Mouse (Mus musculus): ENCODE data around the gene Btnl1.

The Btnl1 gene

GRCm38 (mm10) chr17:34386656-34387055 is 9.7 kb downstream of the Btnl1 start:
- DNase-seq: no peak

GRCm38 (mm10) chr17:34388513-34388912 is 11.6 kb downstream of the Btnl1 start:
- peak; percentile 17 for DNase-seq

- DNase-seq: no peak
Measured at GRCm38 (mm10) chr17:34391507-34391906, 14.6 kb downstream of the Btnl1 start.

GRCm38 (mm10) chr17:34392321-34392720 is 15.4 kb downstream of the Btnl1 start:
- no peak for DNase-seq

- DNase-seq: no peak
Measured at GRCm38 (mm10) chr17:34397357-34397756, 20.4 kb downstream of the Btnl1 start.

GRCm38 (mm10) chr17:34398058-34398710 is 21.3 kb downstream of the Btnl1 start:
- DNase-seq: peak; percentile 66

GRCm38 (mm10) chr17:34398711-34399393 is 21.9 kb downstream of the Btnl1 start, which contains the start of gene BC051142:
Gene BC051142 (plus strand): TSS chr17:34398820.
- DNase-seq: peak; percentile 91

GRCm38 (mm10) chr17:34399394-34399715 is 22.4 kb downstream of the Btnl1 start:
- peak; percentile 28 for DNase-seq

- peak; percentile 59 for DNase-seq
Measured at GRCm38 (mm10) chr17:34411117-34411516, 34.2 kb downstream of the Btnl1 start.

GRCm38 (mm10) chr17:34420014-34420413 is 43.1 kb downstream of the Btnl1 start:
- DNase-seq: no peak

GRCm38 (mm10) chr17:34427597-34427996 is 50.7 kb downstream of the Btnl1 start:
- DNase-seq: no peak
